Mouse (Mus musculus): Measurements from ENCODE around the gene Ppp1r37. TPM values are rescaled to one million over a fixed set of nuclear protein-coding genes. Genes with fewer than 3 reads are reported as not detected.

Ppp1r37 gene
- total and polyA plus RNA-seq, 2 experiments from 2014 or later = 28.1 to 127 TPM

DNA sequence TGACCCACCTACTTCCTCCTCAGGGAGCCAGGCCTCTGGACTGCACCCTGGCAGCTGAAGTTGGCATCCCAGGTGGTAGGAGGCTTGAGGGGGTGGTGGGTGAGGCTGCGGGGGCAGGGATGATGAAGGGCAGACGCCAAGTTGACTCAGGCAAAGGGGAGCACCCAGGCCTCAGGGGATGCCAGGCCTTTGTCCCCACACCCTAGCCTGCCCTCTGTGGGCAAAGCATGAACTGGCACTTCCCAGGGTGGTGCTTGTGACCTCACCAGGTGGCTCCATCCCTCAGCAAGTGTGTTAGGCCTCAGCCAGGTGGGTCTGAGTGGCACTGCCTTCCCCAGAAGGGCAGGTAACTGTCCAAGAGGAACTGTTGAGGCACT, 37.8 kb downstream of the Ppp1r37 start:
- Histone ChIP-seq H3K9ac (replicated peaks; ENCODE audit: low read length, poor library complexity, severe bottlenecking) (no peak overlapping the region), H3K4me2 (ENCODE audit: low read depth, low read length, poor library complexity, severe bottlenecking) (no peak overlapping the region), H3K27me3 (ENCODE audit: insufficient read depth, low read length) (peaks cover 26% of the 10 kb centered on the region), H3K4me1 (ENCODE audit: insufficient read depth, low read length) (peaks cover 1% of the 10 kb centered on the region; the same call in 1 of the 2 replicates), H3K36me3 (ENCODE audit: insufficient read depth, low read length) (peaks cover 10% of the 10 kb centered on the region), H3K9me3 (ENCODE audit: low read length) (no peaks in the 10 kb centered on the region), H3K27ac (ENCODE audit: low read depth, low read length) (no peak overlapping the region), H3K4me3 (ENCODE audit: low read depth, low read length) (no peak overlapping the region)
- TF ChIP-seq CTCF (IDR thresholded peaks at IDR 0.05) = 0 out of 2 replicates have a peak, but pooled peaks have one; percentile 10
- 72% methylated on average over 2 of the region's 2 CpGs for WGBS
- no peak for ATAC-seq (ENCODE audit: low FRiP score)
- DNase-seq (ENCODE audit: low spot score) = no peak

GRCm38 (mm10) chr7:19524420-19525104, 38.3 kb downstream of the Ppp1r37 start:
- Histone ChIP-seq H3K27ac (ENCODE audit: low read depth, low read length) (no peak overlapping the region), H3K27me3 (ENCODE audit: insufficient read depth, low read length) (peaks cover 31% of the 10 kb centered on the region), H3K9ac (replicated peaks; ENCODE audit: low read length, poor library complexity, severe bottlenecking) (peak overlapping the region; percentile 45), H3K4me2 (ENCODE audit: low read depth, low read length, poor library complexity, severe bottlenecking) (peak overlapping the region; percentile 62), H3K9me3 (ENCODE audit: low read length) (no peaks in the 10 kb centered on the region), H3K36me3 (ENCODE audit: insufficient read depth, low read length) (peaks cover 6% of the 10 kb centered on the region), H3K4me1 (ENCODE audit: insufficient read depth, low read length) (peaks cover 3% of the 10 kb centered on the region; the same call in 1 of the 2 replicates), H3K4me3 (ENCODE audit: low read depth, low read length) (peak overlapping the region; percentile 36)
- TF ChIP-seq CTCF (IDR thresholded peaks at IDR 0.05) = no peak
- ATAC-seq (ENCODE audit: low FRiP score) = peak; percentile 17
- WGBS = 8% methylated on average over 24 of the region's 24 CpGs
- DNase-seq (ENCODE audit: low spot score) = no peak

- Histone ChIP-seq H3K4me2 (ENCODE audit: low read depth, low read length, poor library complexity, severe bottlenecking) (peak overlapping the region; percentile 62), H3K4me1 (ENCODE audit: insufficient read depth, low read length) (peaks cover 3% of the 10 kb centered on the region; the same call in 1 of the 2 replicates), H3K27ac (ENCODE audit: low read depth, low read length) (no peak overlapping the region), H3K27me3 (ENCODE audit: insufficient read depth, low read length) (peaks cover 38% of the 10 kb centered on the region), H3K9ac (replicated peaks; ENCODE audit: low read length, poor library complexity, severe bottlenecking) (peak overlapping the region; percentile 45), H3K9me3 (ENCODE audit: low read length) (no peaks in the 10 kb centered on the region), H3K4me3 (ENCODE audit: low read depth, low read length) (peak overlapping the region; percentile 36), H3K36me3 (ENCODE audit: insufficient read depth, low read length) (no peaks in the 10 kb centered on the region)
- ATAC-seq (ENCODE audit: low FRiP score) (peak; percentile 44), DNase-seq (ENCODE audit: low spot score) (peak; percentile 62)
- under 1% methylated on average over 64 of the region's 64 CpGs for WGBS
- peak; percentile 77 for TF ChIP-seq CTCF (IDR thresholded peaks at IDR 0.05)
Measured at GRCm38 (mm10) chr7:19523757-19524419, 39.0 kb downstream of the Ppp1r37 start.

DNA sequence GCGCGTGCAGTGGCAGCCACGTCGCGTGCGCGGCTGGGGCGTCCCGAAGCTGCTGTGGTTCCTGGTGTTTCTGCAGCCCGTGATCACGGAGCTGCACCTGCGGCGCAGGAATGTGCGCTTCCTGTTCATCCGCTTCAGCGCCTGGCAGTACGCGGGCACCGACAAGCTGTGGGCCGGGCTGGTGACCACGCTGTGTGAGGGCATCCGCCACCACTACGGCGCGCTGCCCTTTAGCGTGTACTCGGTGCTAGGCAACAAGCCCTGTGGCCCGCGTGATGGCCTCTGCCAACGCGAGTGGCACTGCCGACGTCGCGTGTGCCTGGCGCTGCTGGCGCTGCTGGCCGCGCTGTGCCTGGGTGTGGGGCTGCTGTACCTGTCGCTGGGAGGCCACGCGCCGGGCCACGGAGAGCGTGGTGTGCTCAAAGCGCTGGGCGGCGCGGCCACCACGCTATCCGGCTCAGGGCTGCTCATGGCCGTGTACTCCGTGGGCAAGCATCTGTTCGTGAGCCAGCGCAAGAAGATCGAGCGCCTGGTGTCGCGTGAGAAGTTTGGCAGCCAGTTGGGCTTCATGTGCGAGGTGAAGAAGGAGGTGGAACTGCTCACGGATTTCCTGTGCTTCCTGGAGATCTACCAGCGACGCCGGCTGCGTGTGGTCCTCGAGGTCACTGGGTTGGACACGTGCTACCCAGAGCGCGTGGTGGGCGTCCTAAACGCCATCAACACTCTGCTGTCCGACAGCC, 39.7 kb downstream of the Ppp1r37 start:
- 8% methylated on average over 72 of the region's 72 CpGs for WGBS
- Histone ChIP-seq H3K9me3 (ENCODE audit: low read length) (no peaks in the 10 kb centered on the region), H3K4me1 (ENCODE audit: insufficient read depth, low read length) (peaks cover 3% of the 10 kb centered on the region; the same call in 1 of the 2 replicates), H3K27me3 (ENCODE audit: insufficient read depth, low read length) (peaks cover 43% of the 10 kb centered on the region), H3K4me2 (ENCODE audit: low read depth, low read length, poor library complexity, severe bottlenecking) (peak overlapping the region; percentile 62), H3K27ac (ENCODE audit: low read depth, low read length) (no peak overlapping the region), H3K9ac (replicated peaks; ENCODE audit: low read length, poor library complexity, severe bottlenecking) (peak overlapping the region; percentile 45), H3K4me3 (ENCODE audit: low read depth, low read length) (peak overlapping the region; percentile 36), H3K36me3 (ENCODE audit: insufficient read depth, low read length) (no peaks in the 10 kb centered on the region)
- ATAC-seq (ENCODE audit: low FRiP score) = peak; percentile 22
- no peak for TF ChIP-seq CTCF (IDR thresholded peaks at IDR 0.05)
- no peak for DNase-seq (ENCODE audit: low spot score)

DNA sequence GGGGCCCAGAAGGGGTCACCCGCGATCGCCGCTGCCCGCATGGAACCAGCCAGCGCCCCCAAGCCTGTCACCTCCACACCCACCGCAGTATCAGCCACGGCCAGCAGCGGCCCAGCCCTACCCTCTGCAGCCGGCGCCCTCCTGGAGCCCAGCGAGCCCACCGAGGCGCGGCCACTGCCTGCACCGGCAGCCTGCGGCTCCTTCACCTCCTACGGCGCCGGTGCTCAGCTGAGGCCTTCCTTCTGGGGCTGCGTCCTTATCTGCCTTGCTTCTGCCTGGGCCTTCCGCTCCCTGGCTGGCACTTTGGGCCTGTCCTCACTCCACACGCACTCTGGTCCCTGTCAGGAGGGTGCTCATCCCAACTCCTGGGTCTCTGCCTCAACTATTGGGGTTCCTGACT, 42.8 kb downstream of the Ppp1r37 start:
- peaks cover 3% of the 10 kb centered on the region; the same call in 1 of the 2 replicates for H3K4me1 ChIP-seq (ENCODE audit: insufficient read depth, low read length)
- no peak for TF ChIP-seq CTCF (IDR thresholded peaks at IDR 0.05)
- no peak for ATAC-seq (ENCODE audit: low FRiP score)
- H3K4me2 ChIP-seq (ENCODE audit: low read depth, low read length, poor library complexity, severe bottlenecking) = peak overlapping the region; percentile 40
- 6% methylated on average over 23 of the region's 23 CpGs for WGBS
- no peaks in the 10 kb centered on the region for H3K9me3 ChIP-seq (ENCODE audit: low read length)
- no peak for DNase-seq (ENCODE audit: low spot score)
- peak overlapping the region; percentile 22 for H3K4me3 ChIP-seq (ENCODE audit: low read depth, low read length)
- no peaks in the 10 kb centered on the region for H3K36me3 ChIP-seq (ENCODE audit: insufficient read depth, low read length)
- H3K27me3 ChIP-seq (ENCODE audit: insufficient read depth, low read length) = peaks cover 43% of the 10 kb centered on the region
- H3K9ac ChIP-seq (replicated peaks; ENCODE audit: low read length, poor library complexity, severe bottlenecking) = peak overlapping the region; percentile 39
- no peak overlapping the region for H3K27ac ChIP-seq (ENCODE audit: low read depth, low read length)
